ENCODE assay signal across 25 mouse cellular contexts in the genomic region with DNA sequence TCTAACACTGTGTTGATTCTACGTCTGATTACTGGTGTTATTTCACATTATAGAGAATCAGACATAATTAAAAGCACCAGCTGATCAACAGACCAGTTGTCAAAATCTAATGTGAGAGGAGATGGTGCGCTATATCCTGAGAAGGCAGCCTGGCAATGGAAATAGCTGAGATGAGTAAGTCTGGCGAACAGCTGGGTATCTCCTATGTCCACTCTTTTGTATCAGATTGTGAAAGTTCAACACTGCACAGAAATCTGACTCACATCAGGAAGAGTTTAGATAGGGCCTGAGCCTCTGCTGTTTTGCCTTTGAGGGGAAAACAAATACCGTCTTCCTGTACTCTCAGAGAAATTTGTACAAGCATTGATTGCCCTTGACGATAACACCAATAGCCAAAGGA.
DNase-seq lines count a peak whose midpoint lies in the region; ATAC-seq and TF ChIP-seq lines count a peak whose summit lies in the region.
"Had no signal": no experiment of that assay in that cellular context is flagged by ENCODE, and none has a peak within 500 bp of the region (broad histone marks: within the 10 kb centered on the region; RNA-seq: fewer than 3 reads in every experiment).

No protein-coding gene starts in this region.

- no peaks in the 10 kb centered on the region for H3K79me3 ChIP-seq in C2C12 (ENCODE audit: low read depth)

- ATAC-seq in midbrain, postnatal 0 days (ENCODE audit: low FRiP score): no peak
- ATAC-seq: activated CD4-positive, CD25-positive, alpha-beta regulatory T cell, adult 4 months; CD4-positive, CD25-positive, alpha-beta regulatory T cell, adult 4 months; Patski had no signal

- H3K27me3 ChIP-seq in C2C12 (ENCODE audit: control insufficient read depth, insufficient read depth, insufficient read length): no peaks in the 10 kb centered on the region
- no peaks in the 10 kb centered on the region for H3K27me3 ChIP-seq in myocyte (ENCODE audit: control insufficient read depth, insufficient read depth, insufficient read length)
- no peaks in the 10 kb centered on the region for H3K27me3 ChIP-seq in midbrain, postnatal 0 days (ENCODE audit: insufficient read depth, low read length)
- H3K27me3 ChIP-seq: CH12.LX, Patski had no signal

- peak overlapping the region; percentile 26 for H3K4me2 ChIP-seq in myocyte (ENCODE audit: low read depth)
- no peak overlapping the region for H3K4me2 ChIP-seq in midbrain, postnatal 0 days (ENCODE audit: low read depth, low read length, poor library complexity, severe bottlenecking)

- H3K36me3 ChIP-seq in C2C12 (ENCODE audit: control insufficient read depth, insufficient read depth) (no peaks in the 10 kb centered on the region), myocyte (ENCODE audit: control insufficient read depth, insufficient read depth) (no peaks in the 10 kb centered on the region)
- H3K36me3 ChIP-seq in midbrain, postnatal 0 days (ENCODE audit: insufficient read depth, low read length): no peaks in the 10 kb centered on the region
- H3K36me3 ChIP-seq: G1E had no signal

- H3K79me2 ChIP-seq in C2C12 (ENCODE audit: control insufficient read depth, insufficient read depth) (no peaks in the 10 kb centered on the region), myocyte (ENCODE audit: control insufficient read depth, insufficient read depth) (no peaks in the 10 kb centered on the region)

- no peak overlapping the region for H3K9ac ChIP-seq in midbrain, postnatal 0 days (replicated peaks; ENCODE audit: low read length, poor library complexity, severe bottlenecking)

- no peak overlapping the region for H3K27ac ChIP-seq in midbrain, postnatal 0 days (ENCODE audit: low read depth, low read length)

- TF ChIP-seq POLR2A in myocyte (IDR thresholded peaks at IDR 0.05; ENCODE audit: insufficient read length, low read depth): no peak

- intact Hi-C loops in heart, postnatal 25 days (cut with DNase I): no loop called here

- no peak for TF ChIP-seq CTCF in C2C12 (IDR thresholded peaks at IDR 0.05; ENCODE audit: control insufficient read depth, insufficient read depth, insufficient read length)
- TF ChIP-seq CTCF in midbrain, postnatal 0 days (IDR thresholded peaks at IDR 0.05): no peak

- H3K9me3 ChIP-seq in midbrain, postnatal 0 days (ENCODE audit: low read length): no peaks in the 10 kb centered on the region
- H3K9me3 ChIP-seq: G1E had no signal

- no peak overlapping the region for H3ac ChIP-seq in C2C12 (ENCODE audit: control insufficient read depth, insufficient read length, low read depth)
- no peak overlapping the region for H3ac ChIP-seq in myocyte (ENCODE audit: control insufficient read depth, insufficient read length)

- DNase-seq in 3T3-L1 (ENCODE audit: low read depth, low spot score) (peak; percentile 58), NIH3T3 (ENCODE audit: low read depth) (peak; percentile 11)
- no peak for DNase-seq in cerebellum, adult 18-20 months
- DNase-seq in heart, postnatal 25 days (ENCODE audit: low spot score): no peak
- DNase-seq in lung, postnatal 36 days: no peak
- DNase-seq in midbrain, postnatal 0 days (ENCODE audit: low spot score): no peak
- DNase-seq: adrenal gland, adult 2 months; adrenal gland, adult 8-10 months; adrenal gland, postnatal 10 days; adrenal gland, postnatal 14 days; adrenal gland, postnatal 25 days; adrenal gland, postnatal 36 days; B cell, adult 2 months; cerebellum, adult 11 months; cerebellum, adult 11-12 months; cerebellum, adult 2 months; cerebellum, adult 8-10 months; cerebellum, adult 9-10 months had no signal

- no peak overlapping the region for H3K4me3 ChIP-seq in C2C12 (ENCODE audit: insufficient read depth, poor library complexity, severe bottlenecking)
- no peak overlapping the region for H3K4me3 ChIP-seq in myocyte
- no peak overlapping the region for H3K4me3 ChIP-seq in midbrain, postnatal 0 days (ENCODE audit: low read depth, low read length)

- no peaks in the 10 kb centered on the region for H3K4me1 ChIP-seq in midbrain, postnatal 0 days (ENCODE audit: insufficient read depth, low read length)

- WGBS in midbrain, postnatal 0 days: 78% methylated on average over 5 of the region's 5 CpGs

TF ChIP-seq in C2C12, 6 proteins besides CTCF, POLR2A, EP300 and RAD21:
- no peak for TF ChIP-seq USF1 (IDR thresholded peaks at IDR 0.05; ENCODE audit: low read depth)
- peak; percentile 29 for TF ChIP-seq CEBPB (IDR thresholded peaks at IDR 0.05; ENCODE audit: low read depth)
- peak; percentile 76 for TF ChIP-seq MYOD1 (IDR thresholded peaks at IDR 0.05; ENCODE audit: control insufficient read depth, insufficient read length, low read depth)
- TF ChIP-seq FOSL1 (IDR thresholded peaks at IDR 0.05; ENCODE audit: insufficient read depth, low read length, poor library complexity, severe bottlenecking): no peak

TF ChIP-seq in myocyte, 11 proteins besides CTCF, POLR2A, EP300 and RAD21:
- TF ChIP-seq MYOG (IDR thresholded peaks at IDR 0.05; ENCODE audit: control insufficient read depth in 1 of 3, insufficient read depth in 1 of 3, insufficient read length in 2 of 3, low read depth in 2 of 3) (peak in 1 of 3 experiments; percentile 42), TCF12 (IDR thresholded peaks at IDR 0.05; ENCODE audit: insufficient read depth, poor library complexity, severe bottlenecking) (no peak), TCF3 (IDR thresholded peaks at IDR 0.05; ENCODE audit: insufficient read length, low read depth) (no peak), REST (IDR thresholded peaks at IDR 0.05; ENCODE audit: insufficient read depth, insufficient read length) (no peak), POLR2AphosphoS2 (IDR thresholded peaks at IDR 0.05; ENCODE audit: insufficient read length, low read depth) (no peak), E2F4 (IDR thresholded peaks at IDR 0.05; ENCODE audit: insufficient read depth) (no peak), USF1 (IDR thresholded peaks at IDR 0.05; ENCODE audit: low read depth) (no peak), SRF (IDR thresholded peaks at IDR 0.05; ENCODE audit: control insufficient read depth, insufficient read length, low read depth) (no peak), CEBPB (IDR thresholded peaks at IDR 0.05; ENCODE audit: insufficient read depth, poor library complexity, severe bottlenecking) (0 out of 2 replicates have a peak, but pooled peaks have one; percentile 40), MAX (IDR thresholded peaks at IDR 0.05; ENCODE audit: low read depth) (no peak), MYOD1 (IDR thresholded peaks at IDR 0.05; ENCODE audit: control insufficient read depth in 1 of 3, insufficient read length in 2 of 3, low read depth in 2 of 3) (peak in 2 of 3 experiments; percentile 36 to 73)

Comparison
In these comparisons a context has a peak if more than half of its experiments do, and no peak if none do; other contexts are left out.
1. DNase-seq: peak in 3T3-L1 (single experiment) and NIH3T3 (single experiment); none in cerebellum, adult 18-20 months (0 of 2), heart, postnatal 25 days (single experiment), lung, postnatal 36 days (single experiment) and midbrain, postnatal 0 days (single experiment).